Mouse (Mus musculus) neural tube, embryonic 11.5 days (tissue): ENCODE measurements around the gene 2700097O09Rik. TPM values are rescaled to one million over a fixed set of nuclear protein-coding genes. Genes with fewer than 3 reads are reported as not detected.
A peak's percentile ranks its signal among the peaks of the same experiment; 100 is the strongest.
"Not testable (repeated sequence)": the region's sequence is repeated elsewhere in the genome, so short reads cannot be mapped to it uniquely, and the experiment has no call there.

Experiments
- ATAC-seq: fragments of 200-750 bp; cut with Nextera tagmentation; 2 replicates; pipeline ENCODE4 v1.8.0; 2017; ENCODE audit warnings: moderate number of reproducible peaks, mild to moderate bottlenecking, moderate TSS enrichment, moderate library complexity; ENCODE audit not compliant: insufficient read depth, low FRiP score, low TSS enrichment
- DNase-seq: peaks from one replicate; pipeline ENCODE4 v3.0.0-alpha.2; 2015; ENCODE audit warnings: low spot score
- H3K27ac ChIP-seq: fragments of 300-500 bp; sonication (generic); 2 replicates; pipeline ENCODE4 v1.5.1; 2014; ENCODE audit warnings: low read depth, mild to moderate bottlenecking, low read length
- H3K27me3 ChIP-seq: fragments of 300-500 bp; sonication (generic); 2 replicates; pipeline ENCODE4 v1.6.1; 2014; ENCODE audit warnings: mild to moderate bottlenecking, low read length, mixed read lengths; ENCODE audit not compliant: control insufficient read depth, insufficient read depth
- H3K36me3 ChIP-seq: fragments of 300-500 bp; sonication (generic); 2 replicates; pipeline ENCODE4 v1.6.1; 2014; ENCODE audit warnings: mild to moderate bottlenecking, low read length, moderate library complexity, mixed read lengths; ENCODE audit not compliant: control insufficient read depth, insufficient read depth
- H3K4me1 ChIP-seq: fragments of 300-500 bp; sonication (generic); 2 replicates; pipeline ENCODE4 v1.6.1; 2014; ENCODE audit warnings: low read length, mixed read lengths; ENCODE audit not compliant: control insufficient read depth, insufficient read depth
- H3K4me2 ChIP-seq: fragments of 300-500 bp; sonication (generic); 2 replicates; pipeline ENCODE4 v1.6.1; 2014; ENCODE audit warnings: low read depth, mild to moderate bottlenecking, moderate library complexity
- H3K4me3 ChIP-seq: fragments of 300-500 bp; sonication (generic); 2 replicates; pipeline ENCODE4 v1.5.1; 2014; ENCODE audit warnings: low read depth, low read length
- H3K9ac ChIP-seq: fragments of 300-500 bp; sonication (generic); 2 replicates; pipeline ENCODE4 v1.6.1; 2014; ENCODE audit warnings: mild to moderate bottlenecking, low read length
- H3K9me3 ChIP-seq: fragments of 300-500 bp; sonication (generic); 2 replicates; pipeline ENCODE4 v1.6.1; 2016; ENCODE audit warnings: low read length; ENCODE audit not compliant: control insufficient read depth
- WGBS: fragments of 180-500 bp; shearing (Covaris S2); extraction: QIAGEN DNeasy Blood & Tissue Kit; methylation state at CpG from one replicate; pipeline ENCODE4 v1.1.7; 2014; 5-methylcytosine and 5-hydroxymethylcytosine counted together
- polyA plus RNA-seq: library from polyadenylated mRNA; unstranded; fragments of >200 nt; fragmentation: Nextera tagmentation; extraction: Ambion mirVana; gene quantifications from 2 replicates; pipeline ENCODE4 v1.2.1, GENCODE M21; 2014

2700097O09Rik gene
- polyA plus RNA-seq = 32.6 and 33.6 TPM in 2 replicates

GRCm38 (mm10) chr12:55079726-55080600 is at the start of gene 2700097O09Rik, which contains the start of gene Srp54a:
2700097O09Rik (minus strand) TSS chr12:55080110.
Srp54a (plus strand) TSS chr12:55080262.
- under 1% methylated on average over 53 of the region's 60 CpGs for WGBS
- ATAC-seq = peak; percentile 98
- H3K36me3 ChIP-seq, H3K9me3 ChIP-seq, H3K27me3 ChIP-seq, H3K4me1 ChIP-seq: not testable (repeated sequence)
- Histone ChIP-seq H3K4me2 (peak within 1 kb of the TSS; percentile 48), H3K27ac (0 out of 2 replicates have a peak within 1 kb of the TSS, but pooled peaks have one; percentile 34), H3K4me3 (peak within 1 kb of the TSS; percentile 60), H3K9ac (peak within 1 kb of the TSS; percentile 49)
- peak; percentile 98 for DNase-seq

GRCm38 (mm10) chr12:55124731-55125130 is 44.8 kb upstream of the 2700097O09Rik start:
- not testable (repeated sequence) for H3K27ac ChIP-seq, H3K4me1 ChIP-seq, H3K27me3 ChIP-seq, H3K4me3 ChIP-seq, H3K36me3 ChIP-seq, H3K4me2 ChIP-seq, H3K9ac ChIP-seq, H3K9me3 ChIP-seq, DNase-seq
- no CpG with 5 or more reads among the region's 18 CpGs for WGBS
- ATAC-seq = peak; percentile 61; the same call in 1 of the 2 replicates

- DNase-seq, H3K9me3 ChIP-seq, H3K4me1 ChIP-seq, H3K36me3 ChIP-seq, H3K27me3 ChIP-seq, H3K9ac ChIP-seq, H3K27ac ChIP-seq, H3K4me2 ChIP-seq, H3K4me3 ChIP-seq: not testable (repeated sequence)
- peak; percentile 94 for ATAC-seq
- no CpG with 5 or more reads among the region's 40 CpGs for WGBS
Observed at GRCm38 (mm10) chr12:55124242-55124641, 44.3 kb upstream of the 2700097O09Rik start, which contains the start of gene Fam177a. Fam177a (plus strand) TSS chr12:55124469.

GRCm38 (mm10) chr12:55112616-55113015 is 32.7 kb upstream of the 2700097O09Rik start:
- H3K36me3 ChIP-seq, H3K27ac ChIP-seq, H3K27me3 ChIP-seq, DNase-seq, H3K9me3 ChIP-seq, H3K4me2 ChIP-seq, H3K4me1 ChIP-seq, H3K9ac ChIP-seq, H3K4me3 ChIP-seq, ATAC-seq: not testable (repeated sequence)
- WGBS = no CpG with 5 or more reads among the region's 7 CpGs

GRCm38 (mm10) chr12:55092127-55092526 is 12.2 kb upstream of the 2700097O09Rik start:
- ATAC-seq = not testable (repeated sequence)

GRCm38 (mm10) chr12:55080601-55080942 is 662 bp upstream of the 2700097O09Rik start:
- under 1% methylated on average over 25 of the region's 25 CpGs for WGBS
- ATAC-seq = not testable (repeated sequence)
- H3K4me3 ChIP-seq = peak overlapping the region; percentile 60

More at GRCm38 (mm10) chr12:55092127-55092526, 12.2 kb upstream of the 2700097O09Rik start:
- not testable (repeated sequence) for DNase-seq, H3K4me2 ChIP-seq, H3K9ac ChIP-seq, H3K4me3 ChIP-seq, H3K27ac ChIP-seq, H3K4me1 ChIP-seq, H3K27me3 ChIP-seq, H3K36me3 ChIP-seq, H3K9me3 ChIP-seq
- WGBS = 95% methylated on average over 1 of the region's 7 CpGs

GRCm38 (mm10) chr12:55078706-55079105 is 1.2 kb downstream of the 2700097O09Rik start:
- H3K4me3 ChIP-seq, H3K27me3 ChIP-seq, H3K36me3 ChIP-seq, H3K4me1 ChIP-seq, H3K9me3 ChIP-seq, H3K9ac ChIP-seq, DNase-seq, H3K4me2 ChIP-seq, H3K27ac ChIP-seq, ATAC-seq: not testable (repeated sequence)
- WGBS = 65% methylated on average over 2 of the region's 2 CpGs

More at GRCm38 (mm10) chr12:55080601-55080942, 662 bp upstream of the 2700097O09Rik start:
- H3K27me3 ChIP-seq, H3K4me1 ChIP-seq, DNase-seq, H3K9me3 ChIP-seq, H3K36me3 ChIP-seq: not testable (repeated sequence)
- Histone ChIP-seq H3K27ac (0 out of 2 replicates have a peak overlapping the region, but pooled peaks have one; percentile 34), H3K9ac (peak overlapping the region; percentile 49), H3K4me2 (peak overlapping the region; percentile 30)

GRCm38 (mm10) chr12:55075296-55075695 is 4.6 kb downstream of the 2700097O09Rik start:
- no peak for ATAC-seq
- Histone ChIP-seq H3K4me1 (no peaks in the 10 kb centered on the region; the same call in 1 of the 2 replicates), H3K36me3 (no peaks in the 10 kb centered on the region), H3K4me3 (no peak overlapping the region), H3K9me3 (no peaks in the 10 kb centered on the region), H3K27me3 (no peaks in the 10 kb centered on the region), H3K9ac (no peak overlapping the region), H3K4me2 (no peak overlapping the region), H3K27ac (no peak overlapping the region)
- 96% methylated on average over 2 of the region's 2 CpGs for WGBS
- no peak for DNase-seq
